ENCODE assay signal across 8 mouse cellular contexts in genomic region chr2:93475040-93475439, GRCm38 (mm10). TPM values are rescaled to one million over a fixed set of nuclear protein-coding genes. Genes with fewer than 3 reads are reported as not detected.
DNase-seq lines count a peak whose midpoint lies in the region; ATAC-seq and TF ChIP-seq lines count a peak whose summit lies in the region.

No protein-coding gene starts in this region.

- no peaks in the 10 kb centered on the region for H3K9me3 ChIP-seq in hindbrain, embryonic 11.5 days (ENCODE audit: control insufficient read depth, low read length)
- no peaks in the 10 kb centered on the region for H3K9me3 ChIP-seq in hindbrain, embryonic 13.5 days
- no peaks in the 10 kb centered on the region for H3K9me3 ChIP-seq in limb, embryonic 11.5 days (ENCODE audit: control insufficient read depth, low read length)

- no peak overlapping the region for H3K9ac ChIP-seq in hindbrain, embryonic 11.5 days (ENCODE audit: low read depth, low read length)
- no peak overlapping the region for H3K9ac ChIP-seq in hindbrain, embryonic 13.5 days
- no peak overlapping the region for H3K9ac ChIP-seq in limb, embryonic 11.5 days (ENCODE audit: low read length)

- TF ChIP-seq CTCF in cortical plate, adult 2 months (IDR thresholded peaks at IDR 0.05; ENCODE audit: extremely low read depth, insufficient read depth, low read length) = peak; percentile 92

- H3K4me3 ChIP-seq in hindbrain, embryonic 11.5 days (ENCODE audit: low read depth, low read length) = no peak overlapping the region
- H3K4me3 ChIP-seq in hindbrain, embryonic 13.5 days = no peak overlapping the region
- no peak overlapping the region for H3K4me3 ChIP-seq in cortical plate, adult 2 months (ENCODE audit: insufficient read depth, low read length)
- no peak overlapping the region for H3K4me3 ChIP-seq in limb, embryonic 11.5 days (ENCODE audit: low read depth, low read length)

- H3K36me3 ChIP-seq in hindbrain, embryonic 11.5 days (ENCODE audit: control insufficient read depth, insufficient read depth, low read length) = no peaks in the 10 kb centered on the region
- no peaks in the 10 kb centered on the region for H3K36me3 ChIP-seq in hindbrain, embryonic 13.5 days
- no peaks in the 10 kb centered on the region for H3K36me3 ChIP-seq in limb, embryonic 11.5 days (ENCODE audit: control insufficient read depth, insufficient read depth, low read length)

- WGBS in hindbrain, embryonic 11.5 days = 2% methylated on average over 11 of the region's 11 CpGs
- 1% methylated on average over 11 of the region's 11 CpGs for WGBS in hindbrain, embryonic 13.5 days
- WGBS in limb, embryonic 11.5 days = 1% methylated on average over 11 of the region's 11 CpGs

- no peak overlapping the region for H3K4me2 ChIP-seq in hindbrain, embryonic 11.5 days (replicated peaks; ENCODE audit: low read depth, low read length)
- no peak overlapping the region for H3K4me2 ChIP-seq in hindbrain, embryonic 13.5 days
- no peak overlapping the region for H3K4me2 ChIP-seq in limb, embryonic 11.5 days (ENCODE audit: low read depth, severe bottlenecking)

- TF ChIP-seq POLR2A in cortical plate, adult 2 months (IDR thresholded peaks at IDR 0.05; ENCODE audit: extremely low read depth, insufficient read depth, low read length) = no peak

- H3K27me3 ChIP-seq in hindbrain, embryonic 11.5 days (ENCODE audit: control insufficient read depth, insufficient read depth, low read length) = peaks cover 4% of the 10 kb centered on the region; the same call in 1 of the 2 replicates
- peaks cover 39% of the 10 kb centered on the region for H3K27me3 ChIP-seq in hindbrain, embryonic 13.5 days
- H3K27me3 ChIP-seq in limb, embryonic 11.5 days (ENCODE audit: control insufficient read depth, insufficient read depth, low read length) = no peaks in the 10 kb centered on the region

- ATAC-seq in hindbrain, embryonic 11.5 days (ENCODE audit: low FRiP score) = peak; percentile 61; the same call in 1 of the 2 replicates
- no peak; the same call in 1 of the 2 replicates for ATAC-seq in hindbrain, embryonic 13.5 days (ENCODE audit: low FRiP score)
- peak; percentile 24; the same call in 1 of the 2 replicates for ATAC-seq in limb, embryonic 11.5 days (ENCODE audit: insufficient number of reproducible peaks, low FRiP score, low TSS enrichment, low read depth)

- H3K4me1 ChIP-seq in hindbrain, embryonic 11.5 days (replicated peaks; ENCODE audit: control insufficient read depth, insufficient read depth, low read length) = 0 out of 2 replicates have a peak, but pooled peaks cover 2% of the 10 kb centered on the region
- peaks cover 6% of the 10 kb centered on the region for H3K4me1 ChIP-seq in hindbrain, embryonic 13.5 days (replicated peaks)
- H3K4me1 ChIP-seq in cortical plate, adult 2 months (ENCODE audit: control insufficient read depth, insufficient read depth, low read length) = no peaks in the 10 kb centered on the region
- peaks cover 7% of the 10 kb centered on the region for H3K4me1 ChIP-seq in limb, embryonic 11.5 days (ENCODE audit: control insufficient read depth, insufficient read depth, low read length)

- peak; percentile 95 for DNase-seq in hindbrain, embryonic 11.5 days (ENCODE audit: low spot score)
- peak; percentile 92 for DNase-seq in gastrocnemius, postnatal 10 days
- peak; percentile 91 for DNase-seq in kidney, adult 18-20 months
- DNase-seq in limb, embryonic 11.5 days (ENCODE audit: low spot score) = peak; percentile 95
- peak; percentile 91 for DNase-seq in naive thymus-derived CD4-positive, alpha-beta T cell, adult 2 months (ENCODE audit: low read depth)
- DNase-seq in spleen, postnatal 4 days (ENCODE audit: low spot score in 2 of 2) = peak; percentile 82 to 93

- H3K27ac ChIP-seq in hindbrain, embryonic 11.5 days (ENCODE audit: low read depth, low read length) = no peak overlapping the region
- H3K27ac ChIP-seq in hindbrain, embryonic 13.5 days = no peak overlapping the region
- H3K27ac ChIP-seq in cortical plate, adult 2 months (ENCODE audit: insufficient read depth, low read length) = no peak overlapping the region
- H3K27ac ChIP-seq in limb, embryonic 11.5 days (replicated peaks; ENCODE audit: low read depth, low read length) = no peak overlapping the region

RNA-seq across cellular contexts. Expression of gene Cd82, which starts 12.1 kb away (rescaled TPM):
- 6.2 and 6.3 TPM in 2 replicates for polyA plus RNA-seq in hindbrain, embryonic 11.5 days (2014; fragmentation: Nextera tagmentation; extraction: Ambion mirVana)
- polyA plus RNA-seq in hindbrain, embryonic 13.5 days (2015; fragmentation: Nextera tagmentation; extraction: Ambion mirVana) = 19.8 and 23.7 TPM in 2 replicates
- 35.2 and 45.3 TPM in 2 replicates for polyA plus RNA-seq in cortical plate, adult 2 months (2012; rRNA removed)
- 10 to 100 TPM; 36.7 to 43.8 TPM for total RNA-seq in gastrocnemius, postnatal 10 days (2021)
- 5.4 and 6.0 TPM in 2 replicates for polyA plus RNA-seq in limb, embryonic 11.5 days (2014; fragmentation: Nextera tagmentation; extraction: Ambion mirVana)
